Mouse (Mus musculus) C2C12 (cell line): ENCODE measurements at regions not wholly inside any gene's neighbourhood (a gene's known extent, or its start where the extent isn't known, plus 50 kb on each side); places are given as distances from the start of the nearest gene placed in this dataset.

Source experiments
- CEBPB ChIP-seq: IDR thresholded peaks from one replicate; pipeline ENCODE4 v1.6.1; 2011; ENCODE audit warnings: low read depth, mild to moderate bottlenecking, control low read depth, moderate library complexity
- CTCF ChIP-seq: IDR thresholded peaks from one replicate; pipeline ENCODE4 v1.5.1; 2011; ENCODE audit not compliant: control insufficient read depth, insufficient read depth, insufficient read length
- MAX ChIP-seq: IDR thresholded peaks from one replicate; pipeline ENCODE4 v1.6.1; 2011; ENCODE audit warnings: mild to moderate bottlenecking, control low read depth
- MYOG ChIP-seq: IDR thresholded peaks from one replicate; pipeline ENCODE4 v1.6.1; 2011; ENCODE audit not compliant: control insufficient read depth, insufficient read length; ENCODE audit errors: extremely low read depth
- USF1 ChIP-seq: IDR thresholded peaks from one replicate; pipeline ENCODE4 v1.6.1; 2011; ENCODE audit warnings: low read depth, mild to moderate bottlenecking, control low read depth, moderate library complexity

DNA sequence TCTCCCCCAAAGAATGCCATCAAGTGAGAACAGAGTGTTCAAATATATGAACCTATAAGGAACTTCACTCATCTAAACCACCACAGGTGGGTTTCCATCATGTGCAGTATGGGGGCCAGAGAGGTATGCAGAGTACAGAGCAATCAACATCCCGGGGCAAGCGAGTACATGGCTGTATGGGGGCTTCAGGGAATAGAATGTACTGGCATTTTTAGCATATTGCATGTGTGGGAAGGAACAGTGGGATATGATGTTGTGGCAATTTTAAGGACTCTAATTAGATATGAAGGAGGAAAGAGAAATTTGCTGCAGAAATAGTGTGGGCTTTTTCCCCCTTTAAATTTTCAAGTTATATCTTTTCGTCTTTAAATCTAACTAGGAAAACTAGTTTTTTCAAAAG lies 344.0 kb downstream of the Trib2 start:
- TF ChIP-seq USF1 (no peak), CTCF (no peak), CEBPB (no peak), MAX (no peak), MYOG (no peak)
